Mouse (Mus musculus) fat pad, adult 2 months (tissue): ENCODE results near the gene Prkci.

Experiments used
- DNase-seq: peaks from one replicate; pipeline ENCODE4 v3.0.0-alpha.2; 2011; ENCODE audit warnings: low read depth, low spot score; ENCODE audit errors: extremely low read depth

Prkci gene

DNA sequence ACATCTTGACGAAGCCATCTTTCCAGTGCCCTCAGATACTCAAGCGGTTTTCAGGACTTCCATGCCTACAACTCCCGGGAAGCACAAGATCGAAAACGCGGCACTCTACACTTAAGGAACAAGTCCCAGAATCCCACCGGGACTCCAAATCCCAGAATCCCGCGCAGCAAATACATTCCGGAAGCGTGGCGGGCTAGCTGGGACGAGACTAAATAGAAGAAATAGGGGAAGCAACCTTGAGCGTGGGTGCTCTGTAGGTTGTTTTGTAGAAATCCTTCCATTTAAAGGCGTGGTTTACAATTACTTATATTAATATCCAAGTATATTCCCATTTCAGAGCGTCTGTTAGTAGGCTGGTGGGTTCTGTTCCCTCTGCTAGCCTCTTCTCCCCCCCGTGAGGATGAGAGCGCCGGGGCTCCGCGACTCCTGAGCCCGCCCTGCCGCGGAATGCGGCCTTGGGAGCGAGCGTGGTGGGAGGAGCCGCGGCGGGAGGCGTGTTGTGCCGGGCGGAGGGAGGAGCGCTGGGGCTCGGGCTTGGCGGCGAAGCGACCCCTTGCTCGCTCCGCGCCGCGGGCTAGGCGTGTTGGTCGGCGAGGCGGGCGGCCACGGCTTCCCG, at the start of gene Prkci:
Prkci (plus strand) TSS at position 465 of the 616 bp plus-strand sequence.
- DNase-seq, result peak; percentile 82

GRCm38 (mm10) chr3:30951652-30952051, 43.9 kb upstream of the Prkci start:
- DNase-seq, result no peak

GRCm38 (mm10) chr3:30952273-30953070, 43.1 kb upstream of the Prkci start:
- DNase-seq, result no peak

- no peak for DNase-seq
These were observed 39.2 kb upstream of the Prkci start for GRCm38 (mm10) chr3:30956327-30956726.

- no peak for DNase-seq
These were observed 36.8 kb upstream of the Prkci start for GRCm38 (mm10) chr3:30958709-30959108.

DNA sequence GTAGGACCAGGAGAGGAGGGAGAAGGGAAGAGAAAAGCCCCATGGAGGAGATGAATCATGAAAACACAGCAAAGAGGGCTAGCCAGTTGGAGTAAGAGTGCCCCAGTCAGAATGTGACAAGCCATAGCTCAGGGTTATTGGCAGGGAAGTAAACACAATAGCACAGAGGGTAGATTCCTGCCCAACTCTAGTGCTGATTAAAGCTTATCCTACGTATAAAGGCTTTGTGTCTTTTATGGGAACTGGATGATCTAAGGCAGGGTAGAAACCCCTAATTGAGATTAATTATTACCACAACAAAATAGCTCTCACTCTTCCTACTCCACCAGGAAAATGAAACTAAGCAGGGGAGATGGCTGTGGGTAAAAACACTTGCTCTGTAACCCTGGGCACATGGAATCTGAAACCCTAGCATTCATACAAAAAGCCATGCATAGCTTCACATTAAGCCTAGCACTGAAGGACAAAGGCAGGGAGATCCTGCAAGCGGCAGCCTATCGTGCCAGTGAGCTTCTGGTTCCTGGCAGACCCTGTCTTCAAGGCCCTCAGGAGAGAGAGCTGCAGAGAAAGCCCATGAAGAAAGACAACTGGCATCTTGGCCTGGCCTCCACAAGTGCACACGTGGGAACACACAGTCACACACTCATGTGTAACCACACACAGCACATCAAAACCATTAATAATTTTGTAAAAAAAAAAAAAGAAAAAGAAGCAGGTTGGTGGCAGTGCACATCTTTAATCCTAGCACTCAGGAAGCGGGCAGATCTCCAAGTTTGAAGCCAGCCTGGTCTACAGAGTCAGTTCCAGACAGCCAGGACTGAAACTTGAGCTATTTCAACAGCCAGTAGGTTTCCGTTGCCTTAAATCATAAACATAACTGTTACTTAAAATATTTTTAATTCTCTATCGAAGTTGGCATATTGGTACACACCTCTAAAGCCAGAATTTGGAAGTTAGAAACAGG, 35.4 kb upstream of the Prkci start:
- DNase-seq, result no peak

DNA sequence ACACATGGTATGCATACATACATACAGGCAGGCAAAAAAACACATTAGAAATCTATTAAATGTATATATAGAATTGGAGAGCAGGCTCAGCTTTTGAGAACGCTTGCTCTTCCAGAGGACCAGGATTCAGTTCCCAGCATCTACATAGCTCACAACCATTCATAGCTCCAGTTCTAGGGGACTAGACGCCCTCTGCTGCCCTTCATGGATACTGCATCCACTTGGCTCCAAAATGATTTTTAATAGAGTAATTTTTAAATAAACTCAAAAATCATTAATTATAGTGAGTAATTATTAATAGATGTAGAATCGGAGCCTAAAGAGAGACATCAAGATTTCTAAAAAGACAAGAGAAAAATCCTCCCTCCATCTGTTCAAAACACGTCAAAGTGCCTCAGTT, 32.4 kb upstream of the Prkci start:
- DNase-seq, result no peak

- no peak for DNase-seq
These were observed 31.3 kb upstream of the Prkci start for GRCm38 (mm10) chr3:30964216-30964615.

DNA sequence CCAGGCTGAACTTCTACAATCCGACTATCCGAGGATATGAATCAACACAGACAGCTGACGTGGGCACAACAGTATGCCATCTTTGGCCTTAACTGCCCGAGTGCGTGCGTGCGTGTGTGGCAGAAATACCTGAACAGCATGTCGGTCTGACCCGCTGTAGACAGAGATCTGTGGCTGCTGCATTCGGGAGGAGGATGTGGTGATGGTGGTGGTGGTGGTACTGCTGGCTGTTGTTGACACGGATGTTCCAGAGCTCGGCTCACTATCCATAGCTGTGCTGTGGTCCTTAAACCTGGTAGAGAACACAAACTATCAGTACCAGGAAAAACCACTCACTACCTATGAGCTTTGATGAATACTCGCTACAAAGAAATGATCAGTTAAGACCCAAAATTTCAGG, 29.9 kb upstream of the Prkci start:
- no peak for DNase-seq

DNA sequence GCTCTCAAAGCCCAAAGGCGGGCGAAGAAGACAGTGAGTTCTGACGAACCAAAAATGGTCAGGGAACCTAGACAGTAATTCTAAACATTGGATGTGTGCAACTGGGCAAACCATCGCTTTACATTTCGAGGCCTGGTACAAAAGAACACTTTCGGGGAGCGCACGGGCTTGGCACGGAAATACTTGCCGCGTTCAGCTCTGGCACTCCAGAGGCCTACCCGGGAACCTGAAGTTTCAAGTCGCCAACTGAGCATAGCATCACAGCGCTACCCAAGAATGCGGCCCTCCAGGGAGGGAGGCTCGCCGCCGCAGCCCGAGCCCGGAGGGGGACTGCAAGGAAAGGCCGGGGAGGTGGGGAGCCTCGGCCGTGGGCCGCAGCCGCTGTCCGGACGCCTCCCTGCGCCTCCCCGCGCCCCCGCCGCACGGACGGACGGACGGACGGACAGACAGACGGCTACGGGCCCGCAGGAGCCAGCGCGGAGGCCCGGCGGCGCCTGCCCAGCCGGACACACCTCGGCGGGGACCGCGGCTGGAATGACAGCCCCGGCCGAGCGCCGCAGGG, 26.9 kb upstream of the Prkci start:
- DNase-seq, result no peak

GRCm38 (mm10) chr3:30969104-30969581, 26.4 kb upstream of the Prkci start, which contains the start of gene Phc3:
Gene Phc3, minus strand, starts transcription at chr3:30969415.
- DNase-seq, result no peak

- DNase-seq, result no peak
These were observed 20.3 kb upstream of the Prkci start for GRCm38 (mm10) chr3:30975102-30975754.

DNA sequence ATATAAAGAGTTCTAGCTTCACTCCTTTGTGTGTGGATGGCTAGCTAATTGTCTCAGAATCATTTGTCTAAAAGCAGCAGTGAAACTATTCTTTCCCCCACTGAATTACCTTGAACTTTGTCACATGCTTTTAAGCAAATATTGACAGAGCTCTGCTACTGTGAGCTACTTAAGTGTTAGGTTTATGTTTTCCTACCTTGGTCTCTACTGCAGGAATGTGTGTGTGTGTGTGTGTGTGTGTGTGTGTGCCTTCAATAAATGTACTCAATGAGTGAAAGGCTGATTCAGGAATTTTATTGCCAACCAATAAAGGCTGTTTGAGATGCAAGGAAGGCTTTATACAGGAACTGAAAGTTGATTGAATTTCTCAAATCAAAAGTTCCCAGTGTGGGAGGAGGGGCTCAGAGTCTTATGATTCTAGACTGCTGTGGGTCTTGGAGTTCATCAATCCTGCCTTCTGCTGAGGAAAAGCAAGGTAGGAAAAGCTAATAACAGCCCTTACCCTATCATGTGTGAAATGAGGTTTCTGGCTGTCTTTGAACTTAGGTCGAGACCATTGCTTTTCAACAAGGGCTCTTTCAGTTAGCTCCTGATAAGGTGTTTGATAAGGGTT, 18.4 kb upstream of the Prkci start:
- DNase-seq, result no peak

- DNase-seq, result no peak
These were observed 13.7 kb upstream of the Prkci start for GRCm38 (mm10) chr3:30981616-30982380.

DNA sequence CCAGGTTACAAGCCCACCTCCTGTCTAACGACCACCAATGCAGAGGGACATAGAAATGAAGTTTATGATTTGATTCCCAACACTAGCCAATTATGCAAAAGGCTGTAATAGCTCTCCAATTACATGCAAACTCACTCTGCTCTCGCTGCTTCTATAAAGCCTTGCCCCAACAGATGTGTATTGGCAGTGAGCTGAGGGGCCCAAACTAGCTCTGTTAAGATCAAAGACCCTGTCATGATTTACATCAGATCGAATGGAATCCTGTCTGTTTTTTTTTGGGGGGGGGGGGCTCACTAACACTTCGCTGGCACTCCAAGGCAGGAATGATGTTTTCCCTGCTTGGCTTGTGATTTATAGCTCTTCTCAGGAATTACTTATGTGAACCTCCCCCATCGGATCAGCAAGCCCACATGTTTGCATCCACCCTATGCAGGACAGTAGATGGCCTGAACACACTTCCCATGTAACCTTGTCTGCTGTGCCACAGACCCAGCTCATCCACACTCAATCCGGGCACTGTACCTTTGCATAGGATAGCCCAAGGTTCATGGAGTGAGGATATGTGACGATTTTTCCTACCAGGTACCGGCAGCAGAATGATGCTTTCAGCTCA, 12.5 kb upstream of the Prkci start:
- DNase-seq, result no peak

DNA sequence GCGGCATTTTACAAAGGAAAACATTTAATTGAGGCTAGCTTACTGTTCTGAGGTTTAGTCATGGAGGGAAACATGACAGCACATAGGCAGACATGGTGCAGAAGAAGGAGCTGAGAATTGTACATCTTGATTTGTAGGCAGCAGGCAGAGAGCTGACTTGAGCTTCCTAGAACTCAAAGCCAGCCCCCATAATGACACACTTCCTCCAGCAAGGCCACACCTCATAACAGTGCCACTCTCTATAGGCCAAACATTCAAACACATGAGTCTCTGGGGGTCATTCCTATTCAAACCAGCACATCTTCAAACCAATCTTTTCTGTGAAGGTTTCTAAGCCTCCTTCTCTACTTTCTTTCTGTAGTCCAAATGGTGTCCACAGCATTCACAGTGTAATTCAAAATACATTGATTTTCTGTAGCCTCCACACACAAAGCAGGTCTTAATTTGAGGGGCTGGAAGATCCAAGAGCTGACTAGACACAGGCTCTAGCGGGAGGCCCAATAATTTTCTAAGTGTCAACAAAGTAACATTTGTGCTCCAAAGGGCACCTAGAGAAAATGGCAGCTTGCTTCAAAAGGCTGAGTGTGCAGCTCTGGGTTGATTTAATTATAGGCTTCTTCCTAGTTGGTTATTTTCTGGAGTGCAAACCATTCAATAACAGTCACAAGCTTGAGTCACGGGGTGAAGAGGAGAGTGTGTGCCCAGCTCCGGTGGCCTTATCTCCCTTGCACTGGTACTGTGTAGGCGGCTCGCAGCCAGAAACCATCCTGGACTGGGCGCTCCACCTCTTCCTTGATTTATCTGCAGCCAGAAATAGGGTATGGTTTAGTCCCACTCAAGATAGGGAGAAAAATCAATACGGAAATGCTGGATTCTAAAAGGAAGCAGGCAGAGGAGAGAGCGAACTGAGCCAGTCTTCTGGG, 7.9 kb upstream of the Prkci start:
- DNase-seq, result no peak

GRCm38 (mm10) chr3:30992161-30992560, 3.4 kb upstream of the Prkci start:
- no peak for DNase-seq
